Mouse (Mus musculus) CH12.LX (cell line): ENCODE measurements around the gene Cuta.

ENCODE experiments used
- CHD1 ChIP-seq: IDR thresholded peaks from 2 replicates; pipeline ENCODE4 v1.6.1; 2012; ENCODE audit warnings: low read depth, low read length, improper control_type of control experiment, inconsistent platforms
- GABPA ChIP-seq: IDR thresholded peaks from 2 replicates; pipeline ENCODE4 v1.6.1; 2012; ENCODE audit warnings: low read depth, low read length, improper control_type of control experiment, inconsistent platforms; ENCODE audit not compliant: insufficient replicate concordance

- TF ChIP-seq CHD1 (no peak), GABPA (no peak)
Observed at GRCm38 (mm10) chr17:26972107-26972506, 32.7 kb upstream of the Cuta start.
